Mouse (Mus musculus) CD4-positive naive resting alpha-beta T cell, adult 76 days (primary cell): ENCODE results near the gene Acvr2a. TPM values are rescaled to one million over a fixed set of nuclear protein-coding genes. Genes with fewer than 3 reads are reported as not detected.

Experiments
- total RNA-seq: library from RNA; stranded (reverse); gene quantifications from one replicate; pipeline ENCODE4 v1.2.4, GENCODE M21; 2023

Gene Acvr2a
- total RNA-seq, result 2.4 TPM

DNA sequence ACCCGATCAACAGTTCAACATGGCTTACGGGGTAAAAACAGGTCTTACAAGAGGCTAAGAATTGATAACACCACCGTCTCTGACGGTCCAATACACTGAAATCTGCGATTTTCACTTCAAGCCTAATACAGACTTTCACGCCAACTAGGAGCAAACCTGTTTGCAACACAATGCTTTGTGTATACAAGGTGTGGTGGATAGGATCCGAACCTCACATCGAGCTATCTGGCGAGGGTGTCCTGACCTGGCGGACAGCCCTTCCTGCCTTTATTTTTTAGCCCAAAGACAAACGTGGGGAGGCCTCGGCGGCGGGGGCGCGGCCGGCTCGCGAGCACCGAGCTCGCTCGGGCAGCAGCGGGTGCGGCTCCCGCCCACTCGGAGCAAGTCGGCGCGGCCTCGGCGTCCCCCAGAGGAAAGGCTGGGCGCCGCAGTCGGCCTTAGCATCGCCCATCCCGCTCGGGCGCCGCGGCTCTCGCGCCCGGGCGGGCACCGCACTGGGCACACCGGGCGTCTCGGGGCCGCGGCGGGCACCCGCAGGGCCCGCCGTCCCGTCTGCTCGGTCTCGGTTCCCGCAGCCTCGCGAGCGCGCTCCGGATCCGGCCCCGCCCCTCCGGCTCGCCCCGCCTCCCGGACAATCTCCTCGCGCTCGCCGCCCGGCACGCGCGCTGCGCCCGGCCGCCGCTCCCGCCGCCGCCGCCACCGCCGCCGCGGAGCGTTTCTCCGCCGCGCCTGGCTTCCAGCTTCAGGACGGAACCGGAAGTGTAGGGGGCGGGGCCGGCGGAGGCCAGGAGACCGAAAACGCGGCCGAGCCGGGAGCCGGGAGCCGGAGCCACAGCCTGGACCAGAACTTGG lies at the start of gene Acvr2a:
Acvr2a (plus strand) TSS at position 739 of the 852 bp plus-strand sequence.

DNA sequence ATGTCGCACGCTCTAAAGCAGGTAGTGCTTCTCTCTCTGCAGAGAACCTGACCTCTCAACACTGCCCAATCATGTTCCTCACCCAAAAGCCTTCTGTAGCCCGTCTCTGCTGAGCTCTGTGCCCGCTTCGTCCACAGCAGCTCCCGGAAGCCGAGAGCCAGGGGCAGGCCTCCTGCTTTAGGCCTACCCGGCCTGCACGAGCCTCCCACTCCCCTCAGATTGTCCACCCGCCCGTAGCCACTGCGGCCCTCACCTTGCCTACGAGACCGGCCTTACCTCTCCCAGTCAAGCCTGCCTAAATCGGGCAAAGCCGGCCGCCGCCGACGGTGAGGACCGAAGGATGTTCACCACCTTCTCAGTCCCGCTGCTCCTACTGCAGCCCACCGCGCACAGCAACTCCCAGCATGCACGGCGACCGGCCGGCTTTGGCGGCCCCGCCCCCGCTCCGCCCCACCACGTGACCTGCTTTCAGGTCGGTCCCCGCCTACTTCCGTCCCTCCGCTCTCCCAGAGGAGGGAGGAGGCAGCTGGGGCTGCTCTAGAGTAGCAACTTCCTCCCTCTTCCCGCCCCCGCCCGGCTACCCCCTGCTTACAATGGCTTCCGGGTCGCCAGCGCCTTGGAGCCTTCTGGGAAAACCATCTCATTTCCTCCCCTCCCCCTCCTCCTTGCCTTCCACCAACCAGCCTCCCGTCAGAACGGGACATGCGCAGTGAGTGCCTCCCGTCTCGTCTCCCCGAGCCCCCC lies 135.1 kb downstream of the Acvr2a start, which contains the start of gene Mbd5:
Mbd5 (plus strand) TSS at position 668 of the 744 bp plus-strand sequence.

DNA sequence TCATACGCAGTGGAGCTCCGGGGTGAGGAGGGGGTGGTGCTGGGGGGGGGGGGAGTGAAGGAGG lies 136.2 kb downstream of the Acvr2a start, which contains the start of gene Orc4:
Orc4 (minus strand) TSS at position 26 of the 64 bp plus-strand sequence.

Other genes with a start within 250 kb of the Acvr2a start
- 60.6 TPM for gene Mbd5, start 135.4 kb downstream of the Acvr2a start, total RNA-seq
- 98.4 TPM for gene Orc4, start 136.2 kb downstream of the Acvr2a start, total RNA-seq